Mouse (Mus musculus) kidney, adult 11 months (tissue): ENCODE results near the gene Gpa33.
"Not testable (repeated sequence)": the region's sequence is repeated elsewhere in the genome, so short reads cannot be mapped to it uniquely, and the experiment has no call there.

ENCODE experiments used
- DNase-seq: peaks from one replicate; pipeline ENCODE4 v3.0.0; 2022

The Gpa33 gene

GRCm38 (mm10) chr1:166135091-166135740 lies 5.2 kb downstream of the Gpa33 start:
- DNase-seq, result no peak

GRCm38 (mm10) chr1:166137244-166137938 lies 7.4 kb downstream of the Gpa33 start:
- no peak for DNase-seq

DNA sequence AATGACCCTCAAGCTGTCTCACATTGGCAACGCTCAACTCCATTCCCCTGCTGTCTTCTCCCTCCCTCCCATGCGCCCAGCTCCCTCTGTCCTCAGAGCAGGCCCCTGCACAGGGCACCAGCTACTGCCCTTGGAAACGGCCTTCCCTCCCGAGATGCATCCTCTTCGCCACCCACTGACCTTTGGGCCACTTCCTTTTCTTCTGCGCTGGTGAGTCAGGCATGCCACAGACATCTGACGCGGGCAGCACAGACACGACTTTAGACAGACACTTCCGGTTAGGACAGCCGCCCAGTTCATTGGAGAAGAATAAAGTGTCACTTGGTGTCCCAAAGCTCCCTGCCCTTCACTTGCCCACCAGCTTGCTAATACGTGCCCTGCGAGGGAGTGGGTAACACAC lies 8.1 kb downstream of the Gpa33 start:
- DNase-seq, result peak; percentile 20

- DNase-seq, result no peak
These were observed 9.1 kb downstream of the Gpa33 start for GRCm38 (mm10) chr1:166139113-166139512.

DNA sequence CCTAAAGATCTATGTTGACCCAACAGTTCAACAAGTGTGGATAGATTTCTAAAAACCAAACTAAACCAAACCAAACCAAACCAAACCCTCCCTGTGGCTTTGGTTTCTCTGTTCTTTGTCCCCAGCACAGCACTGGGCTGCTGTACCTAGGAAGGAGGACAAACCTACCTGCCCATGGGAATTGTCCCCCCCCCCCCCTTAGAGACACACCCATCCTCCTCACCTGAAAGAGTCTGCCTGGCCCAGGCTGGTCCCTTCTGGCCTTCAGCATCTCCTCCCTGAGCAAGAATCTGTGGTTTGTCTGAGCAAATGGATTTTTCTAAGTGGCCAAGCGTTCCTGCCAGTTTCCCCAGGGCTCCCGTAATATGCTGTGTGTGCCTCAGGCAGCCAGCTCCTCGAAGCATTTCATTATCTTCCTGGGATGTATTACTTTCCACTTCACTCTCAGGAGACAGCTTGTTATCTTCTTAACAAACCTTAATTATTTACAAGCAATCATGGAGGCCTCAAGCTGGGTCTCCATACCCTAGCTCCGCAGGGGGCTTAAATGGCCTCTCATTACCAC lies 9.7 kb downstream of the Gpa33 start:
- no peak for DNase-seq

- DNase-seq, result not testable (repeated sequence)
These were observed 11.8 kb downstream of the Gpa33 start for GRCm38 (mm10) chr1:166141868-166142267.

DNA sequence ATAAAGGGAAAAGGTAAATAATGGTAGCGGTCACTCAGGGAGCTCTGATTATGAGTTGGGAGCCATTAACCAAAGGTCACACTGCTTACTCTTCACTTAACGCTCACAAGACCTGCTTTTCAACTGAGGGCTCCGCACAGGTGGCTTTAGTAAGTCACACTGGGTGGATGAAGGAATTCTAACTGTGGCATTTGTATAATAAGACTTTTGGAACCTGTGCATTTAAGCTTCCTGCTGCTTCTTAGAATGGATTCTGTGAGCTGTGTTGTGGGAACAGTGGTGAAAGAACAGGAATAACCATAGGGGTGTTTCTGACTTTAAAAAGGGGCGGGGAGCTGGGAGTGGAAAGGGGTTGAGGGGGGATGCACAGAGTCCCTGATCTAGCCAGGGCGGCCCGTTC lies 12.3 kb downstream of the Gpa33 start:
- DNase-seq, result no peak

- no peak for DNase-seq
These were observed 16.6 kb downstream of the Gpa33 start for GRCm38 (mm10) chr1:166146626-166147025.

- DNase-seq, result no peak
These were observed 17.6 kb downstream of the Gpa33 start for GRCm38 (mm10) chr1:166147657-166148056.

DNA sequence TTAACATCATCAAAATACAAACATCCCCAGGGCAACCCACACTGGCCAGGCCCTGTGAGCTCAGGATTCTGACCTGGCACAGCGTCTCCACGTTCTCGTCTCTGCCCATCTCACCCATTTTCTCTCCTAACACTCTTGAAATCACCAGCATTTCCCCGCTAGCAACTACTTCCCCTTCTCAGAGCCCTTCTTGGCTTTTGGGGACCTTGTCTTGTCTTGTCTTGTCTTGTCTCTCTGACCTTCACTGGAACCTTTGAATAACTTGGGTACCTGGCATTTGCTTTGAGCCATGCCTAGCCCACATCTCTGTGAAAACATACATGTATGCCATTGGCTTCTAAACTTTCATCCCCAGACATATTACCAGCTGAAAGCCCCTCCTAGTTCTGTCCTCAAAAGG lies 19.4 kb downstream of the Gpa33 start:
- no peak for DNase-seq

DNA sequence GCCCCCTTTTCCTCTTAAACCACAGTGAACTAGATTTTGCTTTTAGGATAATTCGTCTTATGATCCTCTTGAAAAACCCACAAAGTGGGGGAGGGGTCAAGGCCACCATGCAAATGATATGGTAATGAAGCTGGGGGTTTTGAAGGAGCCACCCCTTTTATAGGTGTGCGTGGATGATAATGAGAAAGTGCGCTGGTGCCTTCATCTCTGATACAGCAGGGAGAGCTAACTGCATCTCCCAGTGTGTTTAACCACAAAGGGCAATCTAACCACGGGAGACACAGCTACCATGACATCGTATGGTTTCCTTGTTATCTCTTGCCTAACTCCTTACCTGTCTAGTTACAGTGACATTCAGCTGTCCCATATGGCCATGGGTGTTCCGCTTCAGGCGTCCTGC lies 20.0 kb downstream of the Gpa33 start:
- DNase-seq, result no peak

DNA sequence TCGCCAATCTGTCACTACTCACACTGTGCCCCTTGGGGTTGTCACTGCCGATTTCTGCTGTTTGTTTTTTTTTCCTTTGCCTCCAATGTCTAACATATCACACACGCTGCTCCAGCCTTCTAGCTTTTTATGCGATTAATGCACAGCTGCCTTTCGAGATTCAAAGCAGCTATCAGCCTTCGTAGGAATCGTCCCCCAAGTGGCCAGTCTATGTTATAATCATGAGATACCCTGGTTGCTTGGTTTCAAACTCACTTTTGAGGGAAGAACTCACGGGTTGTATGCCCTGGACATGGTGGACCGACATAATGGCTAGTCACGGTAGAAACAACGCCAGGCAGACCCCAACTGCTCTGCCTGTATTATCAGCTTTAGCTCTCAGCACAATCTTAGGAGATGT lies 21.3 kb downstream of the Gpa33 start:
- DNase-seq, result no peak

DNA sequence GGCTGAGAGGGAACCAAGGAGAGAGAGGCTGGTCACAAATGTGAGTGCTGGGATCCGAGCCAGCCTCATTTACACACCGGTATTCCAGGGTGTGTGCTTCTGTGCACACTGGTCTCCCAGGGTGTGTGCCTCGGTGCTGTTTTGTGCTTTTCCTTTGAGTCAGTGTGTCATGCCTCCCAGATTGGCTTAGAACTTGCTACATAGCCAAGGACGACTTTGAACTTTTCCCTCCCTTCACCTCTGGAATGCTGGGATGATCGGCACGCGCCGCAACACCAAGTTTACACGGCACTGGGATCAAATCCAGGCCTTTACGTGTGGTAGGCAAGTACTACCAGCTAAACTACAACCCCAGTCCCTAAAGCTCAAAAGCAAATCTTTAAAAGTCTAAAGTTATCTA lies 22.0 kb downstream of the Gpa33 start:
- DNase-seq, result no peak

- DNase-seq, result peak; percentile 67
These were observed 23.5 kb downstream of the Gpa33 start for GRCm38 (mm10) chr1:166153351-166154120.

DNA sequence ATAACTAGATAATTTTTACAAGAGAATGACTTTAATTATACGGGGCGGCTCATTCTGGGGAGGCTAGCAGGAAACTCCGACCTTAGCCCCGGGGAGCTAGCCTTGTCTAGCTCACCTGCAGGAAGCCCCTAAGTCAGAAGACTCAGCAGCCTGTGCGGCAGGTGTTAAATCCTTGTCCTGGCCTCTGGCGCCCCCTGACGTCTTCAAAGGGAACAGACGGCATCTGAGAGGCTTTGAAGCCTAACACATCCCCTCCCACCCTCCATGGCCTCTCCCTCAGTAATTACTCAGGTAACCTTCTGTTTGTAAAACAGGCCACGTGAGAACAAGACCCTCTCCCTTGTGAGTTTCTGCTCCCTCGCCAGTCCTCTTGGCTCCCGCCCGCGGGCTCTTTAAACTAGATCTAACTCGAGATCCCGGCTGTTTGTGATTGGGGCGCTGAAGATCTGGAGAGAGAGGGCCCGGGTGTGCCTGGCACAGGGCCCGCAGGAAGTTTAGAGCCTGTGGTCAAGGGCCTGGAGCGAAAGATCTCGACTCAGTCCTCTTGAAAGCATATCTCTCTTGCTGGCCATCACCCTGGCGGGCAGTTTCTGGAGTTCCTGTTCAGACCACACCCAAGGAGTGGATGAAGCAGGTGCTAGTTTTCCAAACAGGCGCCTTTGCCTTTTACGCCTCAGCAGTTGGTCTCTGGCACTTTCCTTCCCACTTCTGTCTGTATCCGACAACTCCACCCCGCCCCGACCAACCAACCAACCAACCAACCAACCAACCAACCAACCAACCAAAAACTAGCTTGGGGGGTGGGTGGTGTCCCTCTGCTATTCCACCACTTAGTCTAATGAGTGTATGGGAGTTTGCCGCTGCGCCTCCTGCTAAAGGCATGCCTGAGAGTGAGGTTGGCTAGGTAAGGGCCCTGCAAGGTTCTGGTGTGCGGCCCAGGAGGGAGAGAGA lies 24.4 kb downstream of the Gpa33 start:
- DNase-seq, result peak; percentile 50

GRCm38 (mm10) chr1:166155113-166155494 lies 25.1 kb downstream of the Gpa33 start:
- no peak for DNase-seq

GRCm38 (mm10) chr1:166157712-166158111 lies 27.7 kb downstream of the Gpa33 start:
- DNase-seq, result no peak

DNA sequence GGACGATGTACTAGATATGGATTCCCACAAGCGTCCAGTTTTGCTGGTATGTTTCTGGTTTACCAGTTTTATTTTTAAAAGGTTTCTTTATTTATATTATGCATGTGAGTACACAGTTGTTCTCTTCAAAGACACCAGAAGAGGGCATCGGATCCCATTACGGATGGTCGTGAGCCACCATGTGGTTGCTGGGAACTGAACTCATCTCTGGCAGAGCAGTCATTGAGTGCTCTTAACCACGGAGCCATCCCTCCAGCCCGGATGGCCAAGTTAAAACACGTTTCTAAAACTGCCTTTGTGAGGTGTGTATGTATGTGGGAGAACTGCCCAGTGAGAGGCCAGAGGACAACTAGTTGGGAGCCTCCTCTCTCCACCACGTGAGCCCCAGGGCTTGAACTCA lies 28.6 kb downstream of the Gpa33 start:
- no peak for DNase-seq

GRCm38 (mm10) chr1:166160111-166160510 lies 30.1 kb downstream of the Gpa33 start:
- no peak for DNase-seq

DNA sequence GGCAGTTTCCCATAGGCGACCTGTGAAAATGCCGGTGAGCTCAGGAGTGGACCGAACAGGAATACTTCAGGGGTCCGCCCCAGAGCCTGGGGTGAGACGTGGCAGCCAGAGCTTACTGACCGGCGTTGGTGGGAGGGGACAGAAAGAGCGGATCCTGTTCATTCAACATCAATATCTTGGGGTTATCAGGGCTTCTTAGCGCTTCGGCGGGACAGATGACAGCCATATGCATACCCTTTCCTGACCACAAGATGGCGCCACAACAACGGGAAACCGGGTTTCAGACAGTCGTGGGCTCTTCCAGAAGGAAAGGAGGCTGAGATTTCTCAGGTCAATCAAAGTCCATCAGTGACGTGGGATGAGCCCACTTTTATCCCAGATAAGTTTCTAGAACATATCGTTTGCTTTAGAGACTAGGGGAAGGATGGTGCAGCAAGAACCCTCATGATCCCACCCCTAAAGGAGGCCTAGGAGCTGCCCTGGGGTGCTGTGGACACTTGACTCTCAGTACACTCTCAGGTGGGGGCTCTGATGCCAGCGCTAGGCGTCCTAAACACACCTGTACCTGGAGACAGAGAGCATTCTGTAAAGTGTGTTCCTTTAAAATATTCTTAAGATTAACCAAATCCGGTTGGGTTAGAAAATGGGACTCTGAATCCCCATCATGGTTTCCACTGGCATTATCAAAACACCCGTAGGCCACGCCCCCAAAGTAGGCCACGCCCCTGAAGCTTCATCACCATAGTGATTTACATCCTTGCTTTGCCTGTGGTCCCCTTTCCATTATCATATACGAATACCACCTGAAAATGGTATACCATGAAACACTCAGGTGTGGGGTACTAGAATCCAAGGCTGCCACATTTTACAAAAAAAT lies 30.8 kb downstream of the Gpa33 start:
- DNase-seq, result peak; percentile 24

DNA sequence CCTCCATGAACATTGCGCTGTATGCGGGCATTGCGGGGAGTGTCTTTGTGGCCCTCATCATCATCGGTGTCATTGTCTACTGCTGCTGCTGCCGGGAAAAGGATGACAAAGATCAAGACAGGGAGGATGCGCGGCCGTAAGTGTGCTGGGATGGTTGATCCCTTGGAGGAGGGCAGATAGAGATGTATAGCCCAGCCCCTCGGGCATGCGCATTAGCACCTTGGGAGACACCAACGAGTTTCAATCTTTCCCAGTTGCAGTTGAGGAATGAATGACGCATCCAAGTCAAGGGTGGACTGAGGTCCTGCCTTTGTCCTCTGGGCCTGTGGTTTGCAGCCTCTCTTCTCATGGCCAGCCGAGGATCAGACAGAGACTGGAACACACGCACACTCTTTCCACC lies 34.5 kb downstream of the Gpa33 start:
- no peak for DNase-seq

GRCm38 (mm10) chr1:166165159-166165558 lies 35.1 kb downstream of the Gpa33 start:
- no peak for DNase-seq
